Mouse (Mus musculus) left cerebral cortex, adult 6 months (tissue): ENCODE data around the gene Rab2b. TPM values are rescaled to one million over a fixed set of nuclear protein-coding genes. Genes with fewer than 3 reads are reported as not detected.

ENCODE experiments used
- long read RNA-seq, 2 experiments: library from polyadenylated mRNA; unstranded; transcript quantifications; one replicate each; pipeline ENCODE4 v2.0.0; 2019 to 2020
- polyA plus RNA-seq: library from polyadenylated mRNA; unstranded; fragments of <200 nt; fragmentation: Nextera tagmentation; gene quantifications from 2 replicates; pipeline ENCODE4 v1.2.3, GENCODE M21; 2021

The Rab2b gene
- 23.7 and 28.5 TPM in 2 replicates for polyA plus RNA-seq
- long read RNA-seq, experiment 1, transcript Rab2b-201 (8 exons, 2,906 nt) = major isoform, 59 of 89 reads
- long read RNA-seq, experiment 1, partial matches to known transcripts = 21 of 89 reads
- long read RNA-seq, experiment 1, other reads (novel, unspliced or antisense) = 9 of 89 reads
- long read RNA-seq, experiment 2, transcript Rab2b-201 (8 exons, 2,906 nt) = major isoform, 14 of 32 reads
- long read RNA-seq, experiment 2, partial matches to known transcripts = 7 of 32 reads
- long read RNA-seq, experiment 2, other reads (novel, unspliced or antisense) = 11 of 32 reads

DNA sequence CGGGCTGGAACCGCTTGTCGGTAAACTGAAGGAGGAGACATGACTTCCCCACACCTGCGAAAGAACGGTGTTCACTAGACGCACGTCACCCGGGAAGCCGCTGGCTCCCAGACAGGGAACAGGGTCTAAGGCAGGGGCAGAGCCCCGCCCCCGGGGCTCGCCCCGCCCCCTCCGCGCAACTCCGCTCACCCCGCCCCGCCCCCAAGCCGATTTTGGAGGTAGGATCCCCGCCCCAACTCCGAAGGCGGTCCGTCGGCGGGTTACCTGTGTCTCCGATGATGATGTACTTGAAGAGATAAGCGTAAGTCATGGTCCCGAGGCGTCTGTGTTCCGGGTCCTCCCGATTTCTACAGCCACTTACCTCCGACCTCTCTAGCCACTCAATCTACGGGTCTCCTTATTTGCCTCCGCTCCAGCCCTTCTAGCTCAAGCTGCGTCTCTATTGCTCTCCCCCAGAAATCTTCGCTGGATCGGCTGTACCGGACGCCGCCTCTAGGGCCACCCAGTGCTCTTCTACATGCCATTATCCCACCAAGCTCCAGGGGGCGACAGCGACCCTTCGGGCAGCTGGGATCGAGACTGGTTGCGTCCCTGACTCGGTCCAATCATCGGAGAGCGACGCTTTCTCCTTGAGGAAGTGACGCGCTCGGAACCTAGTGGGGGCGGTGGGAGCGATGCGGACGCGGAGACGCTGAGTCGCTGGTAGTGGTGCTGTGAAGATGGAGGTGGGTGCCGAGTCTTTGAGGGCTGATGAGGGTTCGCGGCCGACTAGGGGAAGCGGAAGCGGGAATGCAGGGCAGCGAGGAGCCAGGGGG lies at the start of gene Rab2b, which contains the start of gene Tox4:
Gene Rab2b (minus strand): TSS at position 614 of the 815 bp plus-strand sequence.
Gene Tox4 (plus strand): TSS at position 215 of the 815 bp plus-strand sequence.

GRCm38 (mm10) chr14:52327910-52328812 lies 48.8 kb upstream of the Rab2b start, which contains the start of gene Sall2:
Sall2 (minus strand) TSS chr14:52328762.

DNA sequence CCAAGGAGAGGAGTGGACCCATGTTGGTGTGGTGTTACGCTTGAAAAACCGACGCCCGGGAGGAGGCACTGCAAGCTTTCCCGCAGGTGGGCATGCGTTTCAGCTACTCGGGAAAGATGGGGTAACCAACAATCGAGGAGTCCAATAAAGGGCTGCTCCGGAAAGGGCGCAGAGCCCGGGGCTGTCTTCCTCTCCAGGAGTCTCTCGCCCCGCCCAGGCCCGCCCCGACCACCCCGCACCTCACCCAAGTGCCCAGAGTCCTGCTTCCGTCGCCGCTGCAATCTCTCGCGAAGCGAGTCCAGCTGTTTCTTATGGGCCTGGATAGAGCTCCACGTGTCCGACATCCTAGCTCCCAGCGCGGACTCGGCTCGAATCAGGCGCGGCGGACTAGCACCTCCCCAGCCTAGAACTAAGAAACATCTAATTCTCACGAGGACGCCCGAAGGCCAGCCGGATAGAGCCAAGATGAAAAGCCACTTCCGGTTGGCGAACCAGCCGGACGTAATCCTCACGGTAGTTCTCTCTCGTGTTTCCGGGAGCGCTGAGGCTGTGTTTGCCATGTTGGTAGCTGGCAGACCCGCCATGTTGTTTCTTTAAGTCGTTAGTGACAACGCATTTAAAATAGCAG lies 25.4 kb upstream of the Rab2b start, which contains the start of gene Mettl3:
Gene Mettl3 (minus strand): TSS at position 485 of the 628 bp plus-strand sequence.

GRCm38 (mm10) chr14:52257484-52258213 lies 21.7 kb downstream of the Rab2b start, which contains the start of gene Chd8:
Chd8 (minus strand) TSS chr14:52257780.

Other genes starting within 250 kb of the Rab2b start
- gene Olfr221, start 237.1 kb downstream of the Rab2b start, polyA plus RNA-seq = not detected in 2 replicates
- 110 and 146 TPM in 2 replicates for gene Hnrnpc, start 175.5 kb downstream of the Rab2b start, polyA plus RNA-seq
- gene Rpgrip1, start 168.8 kb downstream of the Rab2b start, polyA plus RNA-seq = 71.6 and 108 TPM in 2 replicates
- gene Supt16, start 82.1 kb downstream of the Rab2b start, polyA plus RNA-seq = 14.4 and 21.5 TPM in 2 replicates
- gene Chd8, start 21.8 kb downstream of the Rab2b start, polyA plus RNA-seq = 2.4 and 8.0 TPM in 2 replicates
- gene Tox4, start 399 bp downstream of the Rab2b start, polyA plus RNA-seq = 31.1 and 41.2 TPM in 2 replicates
- 20.1 and 20.4 TPM in 2 replicates for gene Mettl3, start 25.6 kb upstream of the Rab2b start, polyA plus RNA-seq
- gene Sall2, start 49.2 kb upstream of the Rab2b start, polyA plus RNA-seq = 4.7 and 7.5 TPM in 2 replicates
- gene Olfr1513, start 76.9 kb upstream of the Rab2b start, polyA plus RNA-seq = not detected in 2 replicates
- not detected in 2 replicates for gene Olfr1512, start 99.6 kb upstream of the Rab2b start, polyA plus RNA-seq
- not detected in 2 replicates for gene Olfr1511, start 117.8 kb upstream of the Rab2b start, polyA plus RNA-seq
- gene Olfr1510, start 134.8 kb upstream of the Rab2b start, polyA plus RNA-seq = not detected in 2 replicates
- not detected in 2 replicates for gene Olfr1509, start 163.4 kb upstream of the Rab2b start, polyA plus RNA-seq
- not detected in 2 replicates for gene Olfr1508, start 187.9 kb upstream of the Rab2b start, polyA plus RNA-seq
- gene Olfr1507, start 216.2 kb upstream of the Rab2b start, polyA plus RNA-seq = not detected in 2 replicates